Mouse (Mus musculus): Measurements from ENCODE around the gene Cpa5. TPM values are rescaled to one million over a fixed set of nuclear protein-coding genes. Genes with fewer than 3 reads are reported as not detected.

Gene Cpa5
- polyA plus RNA-seq, 1 experiment from 2014 or later = not detected

GRCm38 (mm10) chr6:30654402-30654859, 43.6 kb downstream of the Cpa5 start:
- Histone ChIP-seq H3K9me3 (no peaks in the 10 kb centered on the region), H3K27ac (peak overlapping the region; percentile 80), H3K36me3 (replicated peaks) (no peaks in the 10 kb centered on the region), H3K27me3 (replicated peaks) (no peaks in the 10 kb centered on the region), H3K4me2 (no peak overlapping the region), H3K9ac (no peak overlapping the region), H3K4me1 (peaks cover 39% of the 10 kb centered on the region), H3K4me3 (no peak overlapping the region)
- WGBS = 13% methylated on average over 6 of the region's 6 CpGs
- peak; percentile 68 for ATAC-seq (replicated peaks)

- Histone ChIP-seq H3K36me3 (replicated peaks) (no peaks in the 10 kb centered on the region), H3K27ac (peak overlapping the region; percentile 80), H3K27me3 (replicated peaks) (no peaks in the 10 kb centered on the region), H3K9ac (no peak overlapping the region), H3K4me2 (no peak overlapping the region), H3K9me3 (no peaks in the 10 kb centered on the region), H3K4me3 (no peak overlapping the region), H3K4me1 (peaks cover 39% of the 10 kb centered on the region)
- ATAC-seq (replicated peaks) = peak; percentile 27; the same call in 1 of the 2 replicates
- 69% methylated on average over 3 of the region's 3 CpGs for WGBS
These were observed 44.1 kb downstream of the Cpa5 start for GRCm38 (mm10) chr6:30654932-30655331.

GRCm38 (mm10) chr6:30657279-30657678, 46.5 kb downstream of the Cpa5 start:
- Histone ChIP-seq H3K36me3 (replicated peaks) (no peaks in the 10 kb centered on the region), H3K9me3 (no peaks in the 10 kb centered on the region), H3K9ac (no peak overlapping the region), H3K27ac (no peak overlapping the region), H3K4me3 (no peak overlapping the region), H3K4me2 (no peak overlapping the region), H3K27me3 (replicated peaks) (no peaks in the 10 kb centered on the region), H3K4me1 (peaks cover 39% of the 10 kb centered on the region)
- 95% methylated on average over 12 of the region's 12 CpGs for WGBS
- ATAC-seq (replicated peaks) = no peak

- H3K4me3 ChIP-seq = no peak overlapping the region
- no peak overlapping the region for H3K27ac ChIP-seq
- 77% methylated on average over 9 of the region's 9 CpGs for WGBS
- ATAC-seq (replicated peaks) = no peak
- no peaks in the 10 kb centered on the region for H3K36me3 ChIP-seq (replicated peaks)
- H3K9me3 ChIP-seq = no peaks in the 10 kb centered on the region
- H3K4me1 ChIP-seq = peaks cover 28% of the 10 kb centered on the region
- no peaks in the 10 kb centered on the region for H3K27me3 ChIP-seq (replicated peaks)
- H3K9ac ChIP-seq = no peak overlapping the region
- H3K4me2 ChIP-seq = no peak overlapping the region
These were observed 47.8 kb downstream of the Cpa5 start for GRCm38 (mm10) chr6:30658619-30659018.

GRCm38 (mm10) chr6:30664776-30665175, 54.0 kb downstream of the Cpa5 start:
- no peak for ATAC-seq (replicated peaks)
- H3K27ac ChIP-seq = peak overlapping the region; percentile 22; the same call in 1 of the 2 replicates
- no peak overlapping the region for H3K4me3 ChIP-seq
- no peaks in the 10 kb centered on the region for H3K9me3 ChIP-seq
- no peak overlapping the region for H3K9ac ChIP-seq
- H3K36me3 ChIP-seq (replicated peaks) = no peaks in the 10 kb centered on the region
- H3K27me3 ChIP-seq (replicated peaks) = no peaks in the 10 kb centered on the region
- 26% methylated on average over 6 of the region's 6 CpGs for WGBS
- H3K4me2 ChIP-seq = no peak overlapping the region
- peaks cover 17% of the 10 kb centered on the region; the same call in 1 of the 2 replicates for H3K4me1 ChIP-seq

- no peak for ATAC-seq (replicated peaks)
- Histone ChIP-seq H3K4me1 (peaks cover 21% of the 10 kb centered on the region; the same call in 1 of the 2 replicates), H3K27me3 (replicated peaks) (no peaks in the 10 kb centered on the region), H3K27ac (peak overlapping the region; percentile 22; the same call in 1 of the 2 replicates), H3K4me2 (no peak overlapping the region), H3K4me3 (no peak overlapping the region), H3K36me3 (replicated peaks) (no peaks in the 10 kb centered on the region), H3K9ac (no peak overlapping the region), H3K9me3 (no peaks in the 10 kb centered on the region)
- WGBS = 41% methylated on average over 4 of the region's 4 CpGs
These were observed 54.5 kb downstream of the Cpa5 start for GRCm38 (mm10) chr6:30665296-30665695.

GRCm38 (mm10) chr6:30666043-30666442, 55.2 kb downstream of the Cpa5 start:
- Histone ChIP-seq H3K36me3 (replicated peaks) (no peaks in the 10 kb centered on the region), H3K27me3 (replicated peaks) (no peaks in the 10 kb centered on the region), H3K4me1 (peaks cover 21% of the 10 kb centered on the region; the same call in 1 of the 2 replicates), H3K27ac (no peak overlapping the region), H3K9ac (no peak overlapping the region), H3K4me3 (no peak overlapping the region), H3K4me2 (no peak overlapping the region), H3K9me3 (no peaks in the 10 kb centered on the region)
- ATAC-seq (replicated peaks) = no peak
- 31% methylated on average over 6 of the region's 6 CpGs for WGBS

- Histone ChIP-seq H3K27ac (no peak overlapping the region), H3K4me1 (peaks cover 24% of the 10 kb centered on the region; the same call in 1 of the 2 replicates), H3K27me3 (replicated peaks) (no peaks in the 10 kb centered on the region), H3K36me3 (replicated peaks) (no peaks in the 10 kb centered on the region), H3K9ac (no peak overlapping the region), H3K4me3 (no peak overlapping the region), H3K4me2 (no peak overlapping the region), H3K9me3 (no peaks in the 10 kb centered on the region)
- no peak for ATAC-seq (replicated peaks)
- 34% methylated on average over 5 of the region's 5 CpGs for WGBS
These were observed 56.8 kb downstream of the Cpa5 start for GRCm38 (mm10) chr6:30667585-30667984.

- Histone ChIP-seq H3K36me3 (replicated peaks) (no peaks in the 10 kb centered on the region), H3K27ac (no peak overlapping the region)
- no peak for ATAC-seq (replicated peaks)
These were observed 60.9 kb downstream of the Cpa5 start for GRCm38 (mm10) chr6:30671696-30672095.

GRCm38 (mm10) chr6:30673764-30674561, 63.2 kb downstream of the Cpa5 start:
- peaks cover 53% of the 10 kb centered on the region for H3K4me1 ChIP-seq
- H3K36me3 ChIP-seq (replicated peaks) = no peaks in the 10 kb centered on the region
- no peak overlapping the region for H3K4me3 ChIP-seq
- peak overlapping the region; percentile 23 for H3K4me2 ChIP-seq
- WGBS = 27% methylated on average over 14 of the region's 14 CpGs
- H3K9ac ChIP-seq = peak overlapping the region; percentile 1; the same call in 1 of the 2 replicates
- H3K9me3 ChIP-seq = no peaks in the 10 kb centered on the region
- ATAC-seq (replicated peaks) = no peak
- peak overlapping the region; percentile 88 for H3K27ac ChIP-seq
- no peaks in the 10 kb centered on the region for H3K27me3 ChIP-seq (replicated peaks)

More at GRCm38 (mm10) chr6:30671696-30672095, 60.9 kb downstream of the Cpa5 start:
- 78% methylated on average over 5 of the region's 5 CpGs for WGBS
- Histone ChIP-seq H3K27me3 (replicated peaks) (no peaks in the 10 kb centered on the region), H3K9me3 (no peaks in the 10 kb centered on the region), H3K9ac (no peak overlapping the region), H3K4me3 (no peak overlapping the region), H3K4me1 (peaks cover 44% of the 10 kb centered on the region), H3K4me2 (no peak overlapping the region)

- ATAC-seq (replicated peaks) = peak; percentile 53
- Histone ChIP-seq H3K9me3 (no peaks in the 10 kb centered on the region), H3K4me3 (no peak overlapping the region), H3K4me1 (peaks cover 61% of the 10 kb centered on the region), H3K27me3 (replicated peaks) (no peaks in the 10 kb centered on the region), H3K4me2 (peak overlapping the region; percentile 35), H3K27ac (peak overlapping the region; percentile 88), H3K36me3 (replicated peaks) (no peaks in the 10 kb centered on the region), H3K9ac (peak overlapping the region; percentile 37)
- WGBS = 22% methylated on average over 9 of the region's 9 CpGs
These were observed 64.0 kb downstream of the Cpa5 start for GRCm38 (mm10) chr6:30674714-30675280.

GRCm38 (mm10) chr6:30675281-30675771, 64.5 kb downstream of the Cpa5 start:
- Histone ChIP-seq H3K4me2 (peak overlapping the region; percentile 35), H3K27ac (peak overlapping the region; percentile 88), H3K27me3 (replicated peaks) (no peaks in the 10 kb centered on the region), H3K9ac (peak overlapping the region; percentile 37), H3K36me3 (replicated peaks) (no peaks in the 10 kb centered on the region), H3K4me3 (no peak overlapping the region), H3K4me1 (peaks cover 57% of the 10 kb centered on the region), H3K9me3 (no peaks in the 10 kb centered on the region)
- WGBS = 7% methylated on average over 11 of the region's 11 CpGs
- peak; percentile 67 for ATAC-seq (replicated peaks)
